Mouse (Mus musculus): ENCODE measurements at regions not wholly inside any gene's neighbourhood (a gene's known extent, or its start where the extent isn't known, plus 50 kb on each side); places are given as distances from the start of the nearest gene placed in this dataset.
A peak's percentile ranks its signal among the peaks of the same experiment; 100 is the strongest.

GRCm38 (mm10) chr5:72245382-72245781, 77.4 kb upstream of the Commd8 start:
- no peak for DNase-seq (ENCODE audit: low read depth in 1 of 2, low spot score in 2 of 2)

GRCm38 (mm10) chr5:72244134-72244533, 76.1 kb upstream of the Commd8 start:
- no peak for DNase-seq (ENCODE audit: low read depth in 1 of 2, low spot score in 2 of 2)

GRCm38 (mm10) chr5:72242981-72243380, 75.0 kb upstream of the Commd8 start:
- no peak for DNase-seq (ENCODE audit: low read depth in 1 of 2, low spot score in 2 of 2)

- no peak for DNase-seq (ENCODE audit: low read depth in 1 of 2, low spot score in 2 of 2)
Measured at GRCm38 (mm10) chr5:72241451-72241850, 73.5 kb upstream of the Commd8 start.

- DNase-seq (ENCODE audit: low read depth in 1 of 2, low spot score in 2 of 2), result no peak
Measured at GRCm38 (mm10) chr5:72240271-72240670, 72.3 kb upstream of the Commd8 start.

- no peak for DNase-seq (ENCODE audit: low read depth in 1 of 2, low spot score in 2 of 2)
Measured at GRCm38 (mm10) chr5:72227002-72227401, 59.0 kb upstream of the Commd8 start.

GRCm38 (mm10) chr5:72225576-72226298, 57.7 kb upstream of the Commd8 start:
- no peak for DNase-seq (ENCODE audit: low read depth in 1 of 2, low spot score in 2 of 2)

- no peak for DNase-seq (ENCODE audit: low read depth in 1 of 2, low spot score in 2 of 2)
Measured at GRCm38 (mm10) chr5:72225056-72225455, 57.1 kb upstream of the Commd8 start.

- DNase-seq (ENCODE audit: low read depth in 1 of 2, low spot score in 2 of 2), result no peak
Measured at GRCm38 (mm10) chr5:72224551-72224966, 56.6 kb upstream of the Commd8 start.

GRCm38 (mm10) chr5:72222902-72223301, 54.9 kb upstream of the Commd8 start:
- no peak for DNase-seq (ENCODE audit: low read depth in 1 of 2, low spot score in 2 of 2)

GRCm38 (mm10) chr5:72219697-72220096, 51.7 kb upstream of the Commd8 start:
- peak in 1 of 2 experiments; percentile 42 for DNase-seq (ENCODE audit: low read depth in 1 of 2, low spot score in 2 of 2)

GRCm38 (mm10) chr5:72219248-72219647, 51.3 kb upstream of the Commd8 start:
- DNase-seq (ENCODE audit: low read depth in 1 of 2, low spot score in 2 of 2), result no peak
